Mouse (Mus musculus) adrenal gland, postnatal 14 days (tissue): ENCODE results near the gene Naaa. TPM values are rescaled to one million over a fixed set of nuclear protein-coding genes. Genes with fewer than 3 reads are reported as not detected.

Experiments used
- DNase-seq: peaks from one replicate; pipeline ENCODE4 v3.0.0; 2021; ENCODE audit warnings: mixed read lengths
- total RNA-seq: library from RNA; stranded (reverse); gene quantifications from 2 replicates; pipeline ENCODE4 v1.2.3, GENCODE M21; 2021

The Naaa gene
- total RNA-seq, 1 experiment from 2014 or later, result 19.6 TPM

DNA sequence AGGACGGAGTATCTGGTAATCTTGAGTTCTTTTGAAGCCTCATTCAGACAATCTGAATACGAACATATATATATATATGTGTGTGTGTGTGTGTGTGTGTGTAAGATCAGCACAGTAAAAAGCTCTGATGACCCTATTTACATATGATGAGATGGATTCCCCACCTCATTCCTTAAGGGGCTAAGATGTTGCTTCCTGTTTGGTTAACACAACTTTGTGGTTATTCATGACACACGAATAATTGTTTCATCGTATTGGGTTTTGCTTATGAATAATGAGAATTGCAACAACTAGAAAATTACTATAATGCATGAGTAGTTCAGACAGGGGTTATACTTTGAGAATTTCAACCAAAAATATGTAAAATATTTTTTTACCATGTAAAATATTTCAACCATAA is 62.7 kb downstream of the Naaa start, which contains the start of gene U90926:
Gene U90926 (minus strand): TSS at position 101 of the 400 bp plus-strand sequence.
- no peak for DNase-seq

DNA sequence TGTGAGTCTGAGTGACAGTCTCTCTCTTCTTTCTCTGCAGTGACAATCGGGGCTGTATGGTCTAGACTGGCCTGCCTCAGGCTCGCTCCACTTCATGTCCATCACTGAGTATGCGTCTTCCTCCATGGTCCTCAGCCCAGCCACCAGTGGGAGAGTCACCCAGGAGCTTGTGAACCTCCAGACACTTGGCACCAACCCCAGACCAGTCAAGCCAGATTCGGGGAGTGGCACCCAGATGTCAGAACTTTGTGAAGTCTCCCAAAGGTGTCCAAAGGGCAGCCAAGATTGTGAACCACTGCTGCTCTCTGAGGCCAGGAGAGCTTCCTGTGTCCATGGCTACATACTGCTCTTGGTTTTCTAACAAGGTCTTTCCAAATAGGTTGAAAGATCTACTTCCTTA is 65.7 kb downstream of the Naaa start:
- DNase-seq, result peak; percentile 62

DNA sequence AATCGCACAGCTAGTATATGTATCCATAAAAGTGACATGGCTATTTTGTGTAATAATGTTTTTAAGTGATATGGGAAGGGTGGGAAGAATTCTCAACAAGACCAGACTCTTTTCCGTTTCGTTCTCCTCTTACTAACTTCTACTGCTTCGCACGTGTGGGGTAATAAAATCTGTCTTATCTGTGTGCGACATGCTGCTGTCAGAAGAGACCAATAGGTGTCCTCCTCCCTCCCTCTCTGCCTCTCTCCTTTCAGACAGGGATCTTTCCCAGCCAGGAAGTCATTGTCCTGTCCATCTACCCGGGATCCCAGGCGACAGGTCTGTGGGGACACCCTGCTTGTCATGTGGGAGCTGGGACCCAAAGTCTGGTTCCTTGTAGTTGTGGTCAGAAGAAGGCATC is 67.8 kb downstream of the Naaa start:
- no peak for DNase-seq

Other genes starting within 250 kb of the Naaa start
- 4.4 and 5.1 TPM in 2 replicates for gene Cdkl2, start 234.3 kb downstream of the Naaa start, total RNA-seq
- 105 and 123 TPM in 2 replicates for gene G3bp2, start 194.5 kb downstream of the Naaa start, total RNA-seq
- gene Uso1, start 140.2 kb downstream of the Naaa start, total RNA-seq, result 72.1 and 77.0 TPM in 2 replicates
- gene U90926, start 62.8 kb downstream of the Naaa start, total RNA-seq, result 1.1 TPM in 1 of 2 replicates, not detected in the other
- 0.22 TPM in 1 of 2 replicates, not detected in the other for gene Ppef2, start 21.9 kb downstream of the Naaa start, total RNA-seq
- 30.5 and 42.2 TPM in 2 replicates for gene Sdad1, start 32.3 kb upstream of the Naaa start, total RNA-seq
- gene Cxcl9, start 49.9 kb upstream of the Naaa start, total RNA-seq, result 1.0 and 2.1 TPM in 2 replicates
- gene Art3, start 53.7 kb upstream of the Naaa start, total RNA-seq, result 91.5 and 131 TPM in 2 replicates
- 0.52 and 3.2 TPM in 2 replicates for gene Cxcl10, start 70.7 kb upstream of the Naaa start, total RNA-seq
- 37.2 and 42.1 TPM in 2 replicates for gene Nup54, start 157.0 kb upstream of the Naaa start, total RNA-seq
- 67.4 and 73.7 TPM in 2 replicates for gene Scarb2, start 228.7 kb upstream of the Naaa start, total RNA-seq